Mouse (Mus musculus) olfactory bulb, adult 2 months (tissue): ENCODE results near the gene Ttc22. TPM values are rescaled to one million over a fixed set of nuclear protein-coding genes. Genes with fewer than 3 reads are reported as not detected.

Experiments used
- H3K27ac ChIP-seq: fragments of 200-500 bp; 2 replicates; pipeline ENCODE4 v1.5.1; 2012; ENCODE audit warnings: low read depth, low read length; ENCODE audit not compliant: insufficient read depth
- H3K4me1 ChIP-seq: fragments of 200-500 bp; 2 replicates; pipeline ENCODE4 v1.6.1; 2012; ENCODE audit warnings: low read length; ENCODE audit not compliant: control insufficient read depth, insufficient read depth
- H3K4me3 ChIP-seq: fragments of 200-500 bp; 2 replicates; pipeline ENCODE4 v1.5.1; 2012; ENCODE audit warnings: mild to moderate bottlenecking, low read depth, low read length, moderate library complexity; ENCODE audit not compliant: insufficient read depth
- CTCF ChIP-seq: fragments of 200-500 bp; IDR thresholded peaks from 2 replicates; pipeline ENCODE4 v1.5.1; 2012; ENCODE audit warnings: low read depth, mild to moderate bottlenecking, low read length, moderate library complexity; ENCODE audit not compliant: insufficient read depth
- POLR2A ChIP-seq: fragments of 200-500 bp; IDR thresholded peaks from 2 replicates; pipeline ENCODE4 v1.6.1; 2012; ENCODE audit warnings: mild to moderate bottlenecking, low read depth, low read length, moderate library complexity; ENCODE audit not compliant: insufficient read depth
- WGBS: fragments of 180-500 bp; shearing (Covaris S2); methylation state at CpG from one replicate; pipeline ENCODE4 v1.1.7; 2018; 5-methylcytosine and 5-hydroxymethylcytosine counted together
- polyA plus RNA-seq: library from polyadenylated mRNA; stranded (reverse); fragments of >200 nt; gene quantifications from 2 replicates; pipeline ENCODE4 v1.2.4, GENCODE M21; 2012; ENCODE audit warnings: low replicate concordance; ENCODE audit not compliant: missing spikeins, insufficient read depth, insufficient read length

Ttc22 gene
- polyA plus RNA-seq, 1 experiment = not detected

DNA sequence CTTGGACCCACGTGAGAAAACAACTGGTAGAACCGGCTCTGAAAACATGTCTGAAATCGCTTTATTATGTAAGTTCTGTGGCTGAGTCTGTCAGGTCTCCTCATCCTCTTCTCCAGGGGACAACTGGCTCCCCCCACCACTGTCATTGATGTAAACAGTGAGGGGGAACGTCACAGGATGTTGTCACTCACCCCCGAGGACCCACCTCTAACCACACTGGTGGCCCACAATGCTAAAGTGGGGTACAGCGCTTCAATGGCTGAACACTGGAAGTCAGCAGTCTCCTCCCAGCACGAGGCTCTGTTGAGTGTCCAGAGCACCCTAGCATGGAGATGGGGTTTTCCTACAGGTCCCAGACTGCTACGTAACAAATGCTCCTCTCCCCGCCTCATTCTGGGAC lies 31.4 kb upstream of the Ttc22 start:
- Histone ChIP-seq H3K27ac (no peak overlapping the region), H3K4me3 (no peak overlapping the region), H3K4me1 (no peaks in the 10 kb centered on the region)
- 88% methylated on average over 9 of the region's 9 CpGs for WGBS
- TF ChIP-seq CTCF = no peak
- no peak for TF ChIP-seq POLR2A

GRCm38 (mm10) chr4:106593636-106594035 lies 28.6 kb upstream of the Ttc22 start:
- H3K27ac ChIP-seq = no peak overlapping the region
- H3K4me1 ChIP-seq = 0 out of 2 replicates have a peak, but pooled peaks cover 5% of the 10 kb centered on the region
- 65% methylated on average over 7 of the region's 7 CpGs for WGBS
- H3K4me3 ChIP-seq = no peak overlapping the region
- TF ChIP-seq CTCF (no peak), POLR2A (no peak)

- 0 out of 2 replicates have a peak, but pooled peaks cover 5% of the 10 kb centered on the region for H3K4me1 ChIP-seq
- no peak overlapping the region for H3K27ac ChIP-seq
- no peak for TF ChIP-seq CTCF
- TF ChIP-seq POLR2A = no peak
- 75% methylated on average over 3 of the region's 3 CpGs for WGBS
- H3K4me3 ChIP-seq = no peak overlapping the region
These were observed 26.0 kb upstream of the Ttc22 start for GRCm38 (mm10) chr4:106596200-106596599.

DNA sequence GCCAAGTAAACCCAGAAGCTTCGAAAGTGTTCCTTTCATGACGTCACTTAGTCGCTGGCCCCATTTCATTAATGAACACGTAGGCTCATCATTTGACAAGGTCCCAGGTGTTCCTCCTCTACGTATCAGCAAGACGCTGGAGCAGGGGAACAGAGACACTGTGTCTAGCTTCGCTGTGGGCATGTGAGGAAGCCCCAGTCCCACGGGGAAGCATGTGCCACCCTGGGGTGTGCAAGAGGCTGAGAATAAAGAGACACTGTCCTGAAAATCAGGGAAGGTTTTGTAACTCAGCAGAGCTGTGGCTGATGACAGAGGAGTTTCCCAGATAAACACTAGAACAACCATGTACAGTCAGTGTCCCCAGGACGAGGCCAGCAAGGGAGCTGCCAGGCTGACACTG lies 25.2 kb upstream of the Ttc22 start:
- Histone ChIP-seq H3K4me1 (0 out of 2 replicates have a peak, but pooled peaks cover 5% of the 10 kb centered on the region), H3K27ac (no peak overlapping the region), H3K4me3 (no peak overlapping the region)
- WGBS = 69% methylated on average over 9 of the region's 9 CpGs
- no peak for TF ChIP-seq POLR2A
- TF ChIP-seq CTCF = no peak

GRCm38 (mm10) chr4:106597741-106598140 lies 24.5 kb upstream of the Ttc22 start:
- Histone ChIP-seq H3K4me1 (0 out of 2 replicates have a peak, but pooled peaks cover 5% of the 10 kb centered on the region), H3K27ac (no peak overlapping the region), H3K4me3 (no peak overlapping the region)
- no peak for TF ChIP-seq POLR2A
- TF ChIP-seq CTCF = no peak
- 90% methylated on average over 4 of the region's 4 CpGs for WGBS

GRCm38 (mm10) chr4:106599415-106599814 lies 22.8 kb upstream of the Ttc22 start:
- TF ChIP-seq POLR2A (no peak), CTCF (no peak)
- Histone ChIP-seq H3K4me1 (0 out of 2 replicates have a peak, but pooled peaks cover 5% of the 10 kb centered on the region), H3K27ac (no peak overlapping the region), H3K4me3 (no peak overlapping the region)
- WGBS = 45% methylated on average over 1 of the region's 1 CpGs

GRCm38 (mm10) chr4:106600770-106601169 lies 21.5 kb upstream of the Ttc22 start:
- H3K4me3 ChIP-seq = no peak overlapping the region
- WGBS = 71% methylated on average over 4 of the region's 4 CpGs
- H3K4me1 ChIP-seq = 0 out of 2 replicates have a peak, but pooled peaks cover 5% of the 10 kb centered on the region
- TF ChIP-seq CTCF (no peak), POLR2A (no peak)
- no peak overlapping the region for H3K27ac ChIP-seq

- 53% methylated on average over 18 of the region's 18 CpGs for WGBS
- no peak overlapping the region for H3K4me3 ChIP-seq
- no peak overlapping the region for H3K27ac ChIP-seq
- no peak for TF ChIP-seq POLR2A
- TF ChIP-seq CTCF = no peak
- no peaks in the 10 kb centered on the region for H3K4me1 ChIP-seq
These were observed 15.3 kb upstream of the Ttc22 start for GRCm38 (mm10) chr4:106606639-106607554.

DNA sequence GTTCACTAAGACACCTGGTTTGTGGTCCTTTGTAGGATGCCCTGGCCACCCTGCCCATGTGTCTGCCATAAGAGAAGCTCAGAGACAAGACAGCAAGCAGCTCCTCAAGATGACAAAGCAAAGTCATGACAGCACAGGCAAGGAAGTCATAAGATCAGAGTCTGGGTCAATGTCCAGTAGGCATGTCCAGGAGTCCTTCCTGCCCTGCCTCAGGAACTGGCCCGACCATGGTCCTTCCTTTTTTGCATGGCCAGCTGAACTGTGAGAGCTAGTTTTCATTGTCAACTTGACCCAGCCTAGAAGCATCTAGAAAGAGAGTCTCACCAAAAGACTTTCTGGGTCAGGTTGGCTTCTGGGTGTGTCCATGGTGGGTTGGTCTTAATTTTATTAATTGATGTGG lies 14.3 kb upstream of the Ttc22 start:
- WGBS = 92% methylated on average over 1 of the region's 1 CpGs
- H3K4me3 ChIP-seq = no peak overlapping the region
- TF ChIP-seq CTCF (no peak), POLR2A (no peak)

More for the DNA sequence above, 14.3 kb upstream of the Ttc22 start:
- Histone ChIP-seq H3K27ac (no peak overlapping the region), H3K4me1 (no peaks in the 10 kb centered on the region)
